Mouse (Mus musculus) liver, adult 2 months (tissue): ENCODE results near the gene D430041D05Rik. TPM values are rescaled to one million over a fixed set of nuclear protein-coding genes. Genes with fewer than 3 reads are reported as not detected.

ENCODE experiments used
- DNase-seq: peaks from one replicate; pipeline ENCODE4 v3.0.0-alpha.2; 2011; ENCODE audit warnings: low read depth, low spot score; ENCODE audit errors: extremely low read depth
- H3K27ac ChIP-seq: fragments of 200-500 bp; replicated peaks from 2 replicates; pipeline ENCODE4 v1.5.1; 2012; ENCODE audit warnings: low read depth, mild to moderate bottlenecking, control low read depth, inconsistent platforms, low read length; ENCODE audit not compliant: insufficient read depth
- H3K27me3 ChIP-seq: fragments of 200-500 bp; 2 replicates; pipeline ENCODE4 v1.6.1; 2012; ENCODE audit warnings: mild to moderate bottlenecking, moderate library complexity, low read length, inconsistent platforms; ENCODE audit not compliant: control insufficient read depth, insufficient read depth
- H3K36me3 ChIP-seq: fragments of 200-500 bp; 2 replicates; pipeline ENCODE4 v1.6.1; 2012; ENCODE audit warnings: low read length, inconsistent platforms; ENCODE audit not compliant: control insufficient read depth, insufficient read depth
- H3K4me1 ChIP-seq: fragments of 200-500 bp; 2 replicates; pipeline ENCODE4 v1.6.1; 2011; ENCODE audit warnings: low read length; ENCODE audit not compliant: control insufficient read depth, insufficient read depth
- H3K4me3 ChIP-seq: fragments of 200-500 bp; 2 replicates; pipeline ENCODE4 v1.5.1; 2011; ENCODE audit warnings: low read depth, mild to moderate bottlenecking, control low read depth, low read length, moderate library complexity; ENCODE audit not compliant: insufficient read depth
- H3K79me2 ChIP-seq: fragments of 200-500 bp; 2 replicates; pipeline ENCODE4 v1.6.1; 2012; ENCODE audit warnings: inconsistent platforms, mild to moderate bottlenecking, low read length, moderate library complexity; ENCODE audit not compliant: control insufficient read depth, insufficient read depth
- H3K9ac ChIP-seq: fragments of 200-500 bp; 2 replicates; pipeline ENCODE4 v1.6.1; 2012; ENCODE audit warnings: low read depth, mild to moderate bottlenecking, control low read depth, inconsistent platforms, low read length
- CTCF ChIP-seq: fragments of 200-500 bp; IDR thresholded peaks from 2 replicates; pipeline ENCODE4 v1.5.1; 2011; ENCODE audit warnings: low read depth, low read length, control low read depth
- POLR2A ChIP-seq: fragments of 200-500 bp; IDR thresholded peaks from 2 replicates; pipeline ENCODE4 v1.6.1; 2011; ENCODE audit warnings: low read length, control low read depth; ENCODE audit not compliant: insufficient read depth; ENCODE audit errors: extremely low read depth
- WGBS: fragments of 180-500 bp; shearing (Covaris S2); methylation state at CpG from one replicate; pipeline ENCODE4 v1.1.7; 2018; 5-methylcytosine and 5-hydroxymethylcytosine counted together
- polyA plus RNA-seq: library from polyadenylated mRNA; depleted of rRNA; stranded (reverse); fragments of >200 nt; gene quantifications from 2 replicates; pipeline ENCODE4 v1.2.3, GENCODE M21; 2012
- total RNA-seq: library from RNA; depleted of rRNA; stranded (reverse); fragments of >200 nt; gene quantifications from 2 replicates; pipeline ENCODE4 v1.2.3, GENCODE M21; 2014

The D430041D05Rik gene
- total and polyA plus RNA-seq, 2 experiments, result not detected

DNA sequence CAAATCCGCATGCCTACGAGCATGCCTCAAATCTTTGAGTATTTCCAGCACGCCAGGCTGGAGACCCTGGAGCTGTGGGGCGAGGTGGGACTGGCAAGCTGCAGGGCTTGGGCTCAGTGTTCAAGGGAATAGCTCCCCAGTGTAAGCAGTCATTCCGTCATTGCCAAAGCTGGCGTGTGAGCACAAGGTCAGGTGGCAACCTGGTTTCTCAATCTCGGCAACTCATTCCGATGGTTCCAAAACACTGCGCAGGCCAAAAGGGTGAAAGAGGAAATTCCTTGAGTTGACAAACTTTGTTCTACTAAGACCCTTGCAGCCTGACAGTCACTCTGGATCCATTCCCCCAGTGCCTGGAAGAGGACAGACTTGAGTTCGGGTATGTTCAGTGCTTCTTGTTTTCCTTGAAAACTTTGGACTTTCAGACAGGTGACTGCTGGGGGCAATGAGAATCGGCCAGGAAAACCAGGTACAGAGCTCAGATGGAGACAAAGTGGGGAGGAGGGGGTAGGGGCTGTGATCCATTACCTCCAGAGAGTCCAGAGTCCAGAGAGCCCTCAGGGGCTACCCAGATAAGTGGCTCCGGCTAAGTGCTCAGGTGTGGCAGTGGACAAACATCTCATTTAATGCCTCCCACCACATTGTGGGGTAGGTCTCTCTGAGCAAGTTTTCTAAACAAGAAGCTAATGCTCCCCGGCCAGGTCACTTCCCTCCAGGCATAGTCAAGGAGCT, 281.8 kb downstream of the D430041D05Rik start:
- Histone ChIP-seq H3K9ac (peak overlapping the region; percentile 55), H3K4me3 (peak overlapping the region; percentile 28), H3K79me2 (no peaks in the 10 kb centered on the region), H3K27me3 (no peaks in the 10 kb centered on the region), H3K36me3 (no peaks in the 10 kb centered on the region), H3K27ac (peak overlapping the region; percentile 91), H3K4me1 (peaks cover 14% of the 10 kb centered on the region)
- no peak for TF ChIP-seq CTCF
- TF ChIP-seq POLR2A, result no peak
- 34% methylated on average over 13 of the region's 13 CpGs for WGBS
- DNase-seq, result peak; percentile 96

DNA sequence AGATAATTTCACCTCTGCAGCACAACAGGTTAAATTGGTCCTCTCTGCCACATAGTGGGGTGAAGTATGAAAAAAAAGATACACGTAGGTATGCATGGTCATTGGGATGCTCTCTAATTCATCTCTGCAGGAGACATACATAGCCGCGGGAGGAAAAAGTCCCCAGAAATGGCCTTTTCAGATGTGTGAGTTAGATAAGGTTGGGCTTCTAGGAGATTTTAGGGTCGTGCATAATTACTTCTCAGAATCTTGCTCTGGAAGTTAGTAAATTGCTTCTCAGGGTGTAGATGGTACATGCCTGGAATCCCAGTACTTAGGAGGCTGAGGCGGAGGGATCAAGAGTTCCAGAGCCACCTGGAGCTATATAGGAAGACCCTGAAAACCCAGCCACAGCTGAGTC, 286.7 kb downstream of the D430041D05Rik start:
- DNase-seq, result no peak
- H3K9ac ChIP-seq, result no peak overlapping the region
- 93% methylated on average over 5 of the region's 5 CpGs for WGBS
- no peaks in the 10 kb centered on the region for H3K79me2 ChIP-seq
- H3K4me3 ChIP-seq, result no peak overlapping the region
- no peaks in the 10 kb centered on the region for H3K27me3 ChIP-seq
- TF ChIP-seq POLR2A (no peak), CTCF (no peak)
- H3K27ac ChIP-seq, result no peak overlapping the region
- peaks cover 12% of the 10 kb centered on the region for H3K4me1 ChIP-seq
- no peaks in the 10 kb centered on the region for H3K36me3 ChIP-seq

DNA sequence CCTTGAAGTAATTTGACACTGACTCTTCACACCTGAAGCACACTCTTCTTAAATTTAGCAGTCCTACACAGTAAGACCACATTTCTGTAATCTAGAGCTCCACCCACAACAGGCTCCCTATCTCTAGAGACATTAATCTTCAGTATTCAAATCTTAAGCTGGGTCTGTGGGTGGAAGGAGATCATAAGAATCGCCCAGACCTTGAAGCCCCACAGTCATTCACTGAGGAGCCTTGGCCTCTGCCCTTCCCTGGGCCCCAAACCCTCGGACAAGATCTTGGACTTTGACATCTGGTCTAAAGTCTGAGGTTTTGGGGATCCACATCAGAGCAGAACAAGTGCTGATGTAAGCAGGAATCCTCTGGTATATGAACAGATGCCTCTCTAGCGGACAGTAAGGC, 287.3 kb downstream of the D430041D05Rik start:
- Histone ChIP-seq H3K4me1 (peaks cover 10% of the 10 kb centered on the region), H3K27ac (no peak overlapping the region), H3K36me3 (no peaks in the 10 kb centered on the region), H3K9ac (no peak overlapping the region; the same call in 1 of the 2 replicates), H3K79me2 (no peaks in the 10 kb centered on the region), H3K27me3 (no peaks in the 10 kb centered on the region), H3K4me3 (no peak overlapping the region)
- DNase-seq, result peak; percentile 66
- 39% methylated on average over 3 of the region's 3 CpGs for WGBS
- TF ChIP-seq POLR2A, result no peak
- TF ChIP-seq CTCF, result no peak

DNA sequence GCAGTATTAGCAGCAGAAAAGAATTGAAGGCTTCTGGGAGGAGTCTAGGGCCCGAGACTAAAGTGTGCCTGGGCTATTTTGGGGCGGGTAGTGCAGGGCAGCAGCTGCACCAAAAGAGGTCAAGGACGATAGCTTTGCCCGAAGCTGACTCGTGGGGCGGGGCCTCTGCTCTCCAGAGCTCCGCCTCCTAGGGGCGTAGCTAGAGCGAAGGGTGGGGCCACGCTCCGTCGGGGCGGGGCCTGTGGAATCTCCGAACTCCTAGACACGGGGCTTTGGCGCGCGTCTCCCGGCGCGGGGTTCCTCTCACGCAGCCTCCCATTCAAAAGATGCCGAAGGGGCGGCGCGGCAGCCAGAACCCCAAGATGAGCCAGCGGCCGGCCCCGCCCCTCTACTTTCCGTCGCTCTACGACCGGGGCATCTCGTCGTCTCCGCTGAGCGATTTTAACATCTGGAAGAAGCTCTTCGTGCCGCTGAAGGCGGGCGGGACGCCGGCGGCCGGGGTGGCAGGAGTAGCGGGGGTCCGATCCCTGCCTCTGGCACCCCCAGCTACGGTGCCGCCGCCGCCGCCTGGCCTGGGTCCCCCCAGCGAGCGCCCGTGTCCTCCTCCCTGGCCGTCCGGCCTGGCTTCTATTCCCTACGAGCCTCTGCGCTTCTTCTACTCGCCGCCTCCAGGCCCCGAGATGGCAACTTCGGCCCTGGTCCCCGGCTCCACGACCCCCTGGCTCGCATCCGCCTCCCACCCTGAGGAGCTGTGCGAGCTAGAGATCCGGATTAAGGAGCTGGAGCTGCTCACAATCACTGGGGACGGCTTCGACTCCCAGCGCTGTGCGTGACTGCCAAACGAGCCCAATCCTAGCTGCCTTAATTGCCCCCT, 288.1 kb downstream of the D430041D05Rik start, which contains the start of gene A930018P22Rik:
Gene A930018P22Rik (plus strand): TSS at position 265 of the 874 bp plus-strand sequence.
- peaks cover 9% of the 10 kb centered on the region for H3K4me1 ChIP-seq
- peak within 1 kb of the TSS; percentile 46 for H3K27ac ChIP-seq
- under 1% methylated on average over 74 of the region's 74 CpGs for WGBS
- H3K4me3 ChIP-seq, result peak within 1 kb of the TSS; percentile 65
- 0 out of 2 replicates have a peak, but pooled peaks have one; percentile 39 for TF ChIP-seq POLR2A
- no peak for TF ChIP-seq CTCF
- H3K79me2 ChIP-seq, result no peaks in the 10 kb centered on the region
- H3K9ac ChIP-seq, result peak within 1 kb of the TSS; percentile 88
- H3K27me3 ChIP-seq, result no peaks in the 10 kb centered on the region
- DNase-seq, result peak; percentile 90
- H3K36me3 ChIP-seq, result no peaks in the 10 kb centered on the region

DNA sequence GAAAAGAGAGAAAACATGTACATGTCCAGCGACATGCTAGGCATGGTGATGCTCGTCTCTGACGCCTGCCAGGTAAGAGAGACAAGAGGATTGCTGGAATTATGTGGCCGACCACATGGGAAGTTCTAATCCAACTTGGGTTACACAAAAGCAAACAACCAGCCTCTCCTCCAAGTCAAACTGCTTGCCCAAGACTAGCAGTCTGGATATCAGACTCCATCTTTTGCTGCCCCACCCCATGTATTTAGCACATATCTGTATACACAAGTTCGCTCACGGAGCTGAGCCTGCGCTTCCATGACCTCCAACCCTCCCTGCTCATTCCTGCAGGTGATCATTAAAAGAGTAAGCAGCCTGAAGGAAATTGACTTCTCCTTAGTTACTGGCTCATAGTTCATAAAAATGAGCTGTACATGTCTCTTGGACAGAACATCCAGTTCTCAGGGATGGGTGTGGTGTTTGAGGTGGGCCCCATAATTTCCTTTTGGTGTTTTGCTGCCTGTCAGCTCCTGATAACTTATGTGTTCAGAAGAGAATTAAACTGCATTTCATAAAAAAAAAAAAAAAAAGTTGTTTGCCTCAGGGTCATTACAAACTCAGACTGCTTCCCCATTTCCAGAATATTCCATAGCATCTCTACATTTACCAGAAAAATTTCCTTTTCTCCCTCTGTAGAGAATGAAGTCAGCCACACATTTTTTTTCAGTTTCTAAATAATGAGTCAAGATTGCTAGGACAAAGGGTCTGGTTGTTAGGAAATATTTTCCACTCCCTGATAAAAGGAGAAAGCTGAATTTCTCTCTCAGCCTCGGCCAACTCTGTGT, 288.9 kb downstream of the D430041D05Rik start:
- H3K9ac ChIP-seq, result no peak overlapping the region

More for the DNA sequence above, 288.9 kb downstream of the D430041D05Rik start:
- Histone ChIP-seq H3K4me1 (peaks cover 9% of the 10 kb centered on the region), H3K4me3 (no peak overlapping the region), H3K27ac (peak overlapping the region; percentile 46), H3K27me3 (no peaks in the 10 kb centered on the region), H3K79me2 (no peaks in the 10 kb centered on the region), H3K36me3 (no peaks in the 10 kb centered on the region; the same call in 1 of the 2 replicates)
- WGBS, result 39% methylated on average over 8 of the region's 8 CpGs
- peak; percentile 38 for DNase-seq
- no peak for TF ChIP-seq CTCF
- TF ChIP-seq POLR2A, result no peak
